Mouse (Mus musculus): ENCODE measurements around the gene Corin. TPM values are rescaled to one million over a fixed set of nuclear protein-coding genes. Genes with fewer than 3 reads are reported as not detected.

The Corin gene
- total RNA-seq, 2 experiments from 2014 or later = not detected

GRCm38 (mm10) chr5:72446104-72446503, 58.2 kb downstream of the Corin start:
- ATAC-seq (replicated peaks; ENCODE audit: low FRiP score, low TSS enrichment, poor library complexity, severe bottlenecking) = no peak

DNA sequence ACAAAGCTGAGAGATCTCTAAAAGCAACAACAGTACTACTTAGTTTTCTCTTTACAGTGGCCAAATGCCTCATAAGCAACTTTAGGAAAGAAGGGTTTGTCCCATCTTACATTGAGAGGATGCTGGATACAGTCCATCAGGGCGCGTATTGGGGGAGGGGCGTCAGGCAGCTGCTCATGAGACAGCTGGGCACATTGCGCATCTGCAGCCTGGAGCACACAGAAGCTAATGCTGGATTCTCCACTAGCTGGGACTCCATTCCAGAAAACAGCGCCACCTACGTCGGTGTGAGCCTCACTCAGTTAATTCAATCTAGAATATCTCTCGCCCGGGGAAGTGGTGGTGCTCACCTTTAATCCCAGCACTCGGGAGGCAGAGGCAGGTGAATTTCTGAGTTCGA, 60.3 kb downstream of the Corin start:
- no peak for ATAC-seq (replicated peaks; ENCODE audit: low FRiP score, low TSS enrichment, poor library complexity, severe bottlenecking)

GRCm38 (mm10) chr5:72443007-72443406, 61.3 kb downstream of the Corin start:
- ATAC-seq (replicated peaks; ENCODE audit: low FRiP score, low TSS enrichment, poor library complexity, severe bottlenecking) = no peak

DNA sequence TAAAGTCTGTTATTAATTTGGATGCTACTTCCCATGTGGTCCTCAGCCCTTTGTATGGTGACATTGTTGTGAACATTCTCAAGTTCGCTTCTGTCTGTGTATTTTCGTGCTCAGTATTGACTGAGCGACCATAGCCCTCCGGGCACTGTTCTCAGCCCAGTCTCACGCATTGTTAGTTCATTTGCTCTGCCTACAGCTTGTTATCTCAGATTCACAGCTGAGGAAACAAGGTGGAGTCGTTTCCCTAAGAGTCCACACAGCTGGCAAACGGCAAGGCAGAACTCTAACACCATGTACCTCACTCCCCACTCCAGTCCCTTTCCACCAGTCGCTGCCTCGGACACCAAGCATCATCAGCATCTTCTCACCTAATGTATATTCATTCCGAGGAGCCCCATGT, 63.1 kb downstream of the Corin start:
- no peak for ATAC-seq (replicated peaks; ENCODE audit: low FRiP score, low TSS enrichment, poor library complexity, severe bottlenecking)

DNA sequence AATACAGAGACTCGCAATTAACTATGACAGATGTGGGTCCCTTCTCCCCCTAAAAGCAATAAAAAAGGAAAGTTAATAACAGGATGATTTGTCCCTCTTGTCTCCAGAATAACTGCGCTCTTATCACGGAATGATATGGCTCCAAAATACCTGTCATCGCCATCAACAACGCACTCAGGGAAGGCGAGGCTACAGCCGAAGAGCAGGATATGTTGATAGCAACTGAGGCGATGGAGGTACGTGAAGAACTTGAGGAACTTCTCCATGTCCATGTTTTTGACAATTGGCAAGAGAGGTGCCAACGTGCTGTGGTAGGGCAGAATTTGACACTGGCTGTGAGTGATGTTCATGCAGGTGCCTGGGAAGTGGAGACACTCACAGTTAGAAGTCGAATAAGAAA, 69.2 kb downstream of the Corin start:
- no peak for ATAC-seq (replicated peaks; ENCODE audit: low FRiP score, low TSS enrichment, poor library complexity, severe bottlenecking)

GRCm38 (mm10) chr5:72431856-72432255, 72.4 kb downstream of the Corin start:
- ATAC-seq (replicated peaks; ENCODE audit: low FRiP score, low TSS enrichment, poor library complexity, severe bottlenecking) = no peak

- no peak for ATAC-seq (replicated peaks; ENCODE audit: low FRiP score, low TSS enrichment, poor library complexity, severe bottlenecking)
Measured at GRCm38 (mm10) chr5:72427556-72427955, 76.7 kb downstream of the Corin start.

- no peak for ATAC-seq (replicated peaks; ENCODE audit: low FRiP score, low TSS enrichment, poor library complexity, severe bottlenecking)
Measured at GRCm38 (mm10) chr5:72425342-72426010, 78.8 kb downstream of the Corin start.

- ATAC-seq (replicated peaks; ENCODE audit: low FRiP score, low TSS enrichment, poor library complexity, severe bottlenecking) = no peak
Measured at GRCm38 (mm10) chr5:72411874-72412329, 92.4 kb downstream of the Corin start.

DNA sequence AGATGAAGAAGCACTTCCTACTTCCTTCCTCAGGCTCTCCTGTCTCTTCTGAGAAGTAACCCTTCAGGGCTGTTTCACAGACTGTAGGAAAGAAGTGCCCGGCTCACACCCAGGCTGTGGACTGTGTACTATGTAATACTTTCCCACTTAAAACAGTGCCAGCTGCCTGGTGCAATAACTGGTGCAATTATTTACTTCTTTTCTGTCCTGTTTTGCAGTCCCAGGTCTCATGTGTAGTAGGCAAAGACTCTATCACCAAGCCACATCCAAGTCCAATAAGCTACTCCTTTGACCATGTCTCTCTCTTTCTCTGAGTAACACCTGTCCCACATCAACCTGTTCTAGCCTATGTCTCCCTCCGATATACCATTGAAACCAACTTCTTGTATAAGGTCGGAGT, 93.4 kb downstream of the Corin start:
- no peak for ATAC-seq (replicated peaks; ENCODE audit: low FRiP score, low TSS enrichment, poor library complexity, severe bottlenecking)

DNA sequence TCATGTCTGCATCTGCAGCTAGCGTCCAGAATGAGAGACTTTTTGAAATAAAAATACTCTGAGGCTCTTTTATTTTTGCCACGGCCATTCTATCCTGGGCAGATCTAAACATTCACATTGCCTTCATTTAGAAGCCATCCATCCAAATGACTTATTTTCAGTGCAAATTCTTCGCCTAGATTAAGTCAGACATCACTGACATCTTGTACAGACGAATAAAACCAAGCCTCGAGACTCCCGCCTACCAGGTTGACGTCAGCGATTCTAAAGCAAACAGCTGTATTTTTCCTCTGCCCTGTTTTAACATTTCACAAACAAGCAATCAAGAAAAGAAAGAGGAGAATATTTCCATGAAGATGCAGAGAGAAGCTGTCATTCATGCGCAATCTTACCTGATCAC, 100.9 kb downstream of the Corin start:
- ATAC-seq (replicated peaks; ENCODE audit: low FRiP score, low TSS enrichment, poor library complexity, severe bottlenecking) = no peak

GRCm38 (mm10) chr5:72402913-72403312, 101.4 kb downstream of the Corin start:
- ATAC-seq (replicated peaks; ENCODE audit: low FRiP score, low TSS enrichment, poor library complexity, severe bottlenecking) = no peak

DNA sequence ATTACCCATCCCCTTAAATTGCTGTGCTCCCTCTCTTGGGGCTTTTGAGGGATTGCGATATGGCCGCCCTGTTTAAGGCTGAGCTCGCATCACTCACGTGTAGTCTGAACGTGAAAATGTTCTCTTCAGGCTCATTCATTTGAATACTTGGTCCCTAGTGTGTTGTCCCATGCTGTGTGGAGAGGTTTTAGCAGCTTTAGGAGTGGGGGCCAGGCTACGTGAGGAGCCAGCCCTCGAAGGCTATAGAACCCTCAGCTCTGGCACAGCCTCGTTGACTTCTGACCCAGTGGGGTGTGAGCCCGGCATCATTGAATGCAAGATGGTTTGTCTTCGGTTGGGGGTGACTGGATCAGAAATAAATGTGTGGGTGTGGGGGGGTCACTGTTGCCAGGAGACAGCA, 102.5 kb downstream of the Corin start:
- ATAC-seq (replicated peaks; ENCODE audit: low FRiP score, low TSS enrichment, poor library complexity, severe bottlenecking) = no peak

- no peak for ATAC-seq (replicated peaks; ENCODE audit: low FRiP score, low TSS enrichment, poor library complexity, severe bottlenecking)
Measured at GRCm38 (mm10) chr5:72401251-72401650, 103.0 kb downstream of the Corin start.

DNA sequence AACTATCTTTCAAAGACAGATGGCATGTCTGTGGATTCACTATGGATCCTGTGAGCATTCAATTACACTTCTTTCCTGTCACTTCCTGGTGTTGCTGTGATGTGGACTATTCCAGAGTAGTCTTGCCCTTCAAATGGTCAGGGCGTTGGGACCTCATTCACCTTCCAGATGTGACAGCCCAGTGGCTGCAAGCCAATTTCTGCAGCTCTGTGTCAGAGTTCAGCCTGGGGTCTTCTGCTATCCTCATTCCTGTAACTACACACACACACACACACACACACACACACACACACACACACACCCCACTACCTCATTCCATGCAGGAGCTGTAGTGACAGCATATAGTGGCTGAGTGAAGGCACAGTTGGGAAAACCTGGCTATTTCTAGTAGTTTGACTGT, 122.1 kb downstream of the Corin start:
- ATAC-seq (replicated peaks; ENCODE audit: low FRiP score, low TSS enrichment, poor library complexity, severe bottlenecking) = no peak

DNA sequence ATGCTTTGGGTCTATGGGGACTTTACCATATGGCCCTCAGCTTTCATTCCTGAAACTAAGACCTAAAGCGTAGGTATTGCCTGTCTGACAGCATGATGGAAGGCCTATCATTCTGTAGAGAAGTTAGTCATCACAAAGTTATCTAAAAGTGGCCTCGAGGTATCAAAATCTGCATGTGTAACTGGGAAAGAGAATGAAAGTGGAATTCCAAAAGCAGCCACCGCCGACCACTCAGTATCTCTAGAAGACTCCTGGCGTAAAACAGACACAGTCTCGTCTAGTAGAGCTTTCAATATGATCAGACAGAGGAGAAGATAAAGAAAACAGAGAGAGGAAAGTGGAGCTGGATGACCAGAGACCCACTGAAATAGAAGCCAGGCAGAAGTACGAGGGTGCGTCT, 123.7 kb downstream of the Corin start:
- no peak for ATAC-seq (replicated peaks; ENCODE audit: low FRiP score, low TSS enrichment, poor library complexity, severe bottlenecking)

GRCm38 (mm10) chr5:72368004-72368403, 136.3 kb downstream of the Corin start:
- no peak for ATAC-seq (replicated peaks; ENCODE audit: low FRiP score, low TSS enrichment, poor library complexity, severe bottlenecking)

DNA sequence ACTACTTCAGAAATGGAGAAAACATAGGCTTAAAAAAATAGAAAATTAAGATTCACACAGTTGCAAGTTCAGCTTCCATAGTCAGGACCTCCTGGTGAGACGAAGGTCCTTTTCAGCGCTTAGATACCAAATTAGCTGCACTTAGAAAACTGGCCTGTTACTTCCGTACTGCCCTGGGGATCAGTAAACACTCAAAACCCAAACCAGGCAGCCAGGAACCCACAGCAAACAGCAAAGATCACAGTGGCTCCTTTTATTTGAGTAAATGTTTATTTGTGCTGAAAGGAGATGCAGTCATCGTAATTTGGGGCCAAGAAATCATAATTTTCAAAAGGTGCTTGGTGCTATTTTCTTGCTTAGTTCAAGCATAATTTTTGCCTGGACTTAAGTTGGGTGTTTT, 138.5 kb downstream of the Corin start:
- ATAC-seq (replicated peaks; ENCODE audit: low FRiP score, low TSS enrichment, poor library complexity, severe bottlenecking) = no peak

DNA sequence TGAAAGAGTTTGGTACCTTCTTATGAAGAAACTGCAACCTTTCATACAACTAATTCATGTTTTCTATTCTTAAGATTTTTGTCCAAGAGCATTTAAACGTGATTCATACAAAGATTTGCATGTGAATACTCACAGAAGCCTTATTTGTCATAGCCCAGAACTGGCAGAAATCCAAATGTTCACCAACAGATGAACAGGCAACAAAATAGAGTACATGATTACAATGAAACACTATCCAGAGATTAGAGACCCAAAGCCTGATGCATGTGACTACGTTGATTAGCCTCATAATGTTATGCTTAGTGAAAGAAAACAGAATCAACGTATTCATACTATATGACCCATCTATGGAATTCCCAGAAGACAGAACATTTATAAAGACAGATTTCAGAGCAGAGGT, 140.4 kb downstream of the Corin start:
- ATAC-seq (replicated peaks; ENCODE audit: low FRiP score, low TSS enrichment, poor library complexity, severe bottlenecking) = no peak

DNA sequence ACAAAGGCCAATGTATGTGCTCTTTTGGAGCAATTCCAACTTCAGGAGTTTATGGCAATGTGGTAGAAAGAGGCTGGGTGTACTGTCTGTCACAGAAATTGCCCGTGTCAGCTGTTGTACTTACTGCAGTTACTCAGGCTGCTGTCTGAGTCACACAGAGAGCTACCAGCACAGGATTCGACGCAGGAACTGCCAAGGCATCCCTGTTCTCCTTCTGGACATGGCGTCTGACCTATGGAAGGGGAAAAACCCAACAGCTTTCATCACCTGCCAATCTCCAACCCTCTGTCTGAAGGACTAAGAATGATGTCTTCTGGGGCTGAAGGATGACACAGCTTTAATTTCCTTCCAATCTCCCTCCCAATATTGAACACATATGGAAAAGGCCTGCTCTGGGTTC, 150.5 kb downstream of the Corin start:
- no peak for ATAC-seq (replicated peaks; ENCODE audit: low FRiP score, low TSS enrichment, poor library complexity, severe bottlenecking)

GRCm38 (mm10) chr5:72350081-72350758, 154.1 kb downstream of the Corin start:
- ATAC-seq (replicated peaks; ENCODE audit: low FRiP score, low TSS enrichment, poor library complexity, severe bottlenecking) = peak; percentile 86
